Mouse (Mus musculus) embryonic facial prominence, embryonic 12.5 days (tissue): Measurements from ENCODE around the gene Hexdc. TPM values are rescaled to one million over a fixed set of nuclear protein-coding genes. Genes with fewer than 3 reads are reported as not detected.

Experiments used
- ATAC-seq: fragments of 200-750 bp; cut with Nextera tagmentation; 2 replicates; pipeline ENCODE4 v1.8.0; 2017; ENCODE audit not compliant: insufficient number of reproducible peaks, insufficient read depth, low FRiP score, low TSS enrichment
- H3K27ac ChIP-seq: fragments of 300-500 bp; sonication (generic); 2 replicates; pipeline ENCODE4 v1.5.1; 2016; ENCODE audit warnings: mild to moderate bottlenecking
- H3K27me3 ChIP-seq: fragments of 300-500 bp; sonication (generic); 2 replicates; pipeline ENCODE4 v1.6.1; 2016; ENCODE audit warnings: mild to moderate bottlenecking, moderate library complexity
- H3K36me3 ChIP-seq: fragments of 300-500 bp; sonication (generic); 2 replicates; pipeline ENCODE4 v1.6.1; 2016; ENCODE audit warnings: mild to moderate bottlenecking
- H3K4me1 ChIP-seq: fragments of 300-500 bp; sonication (generic); 2 replicates; pipeline ENCODE4 v1.6.1; 2016
- H3K4me2 ChIP-seq: fragments of 300-500 bp; sonication (generic); replicated peaks from 2 replicates; pipeline ENCODE4 v1.6.1; 2016; ENCODE audit warnings: mild to moderate bottlenecking, moderate library complexity
- H3K4me3 ChIP-seq: fragments of 300-500 bp; sonication (generic); 2 replicates; pipeline ENCODE4 v1.5.1; 2016; ENCODE audit warnings: mild to moderate bottlenecking
- H3K9ac ChIP-seq: fragments of 300-500 bp; sonication (generic); 2 replicates; pipeline ENCODE4 v1.6.1; 2016; ENCODE audit warnings: mild to moderate bottlenecking, moderate library complexity
- H3K9me3 ChIP-seq: fragments of 300-500 bp; sonication (generic); 2 replicates; pipeline ENCODE4 v1.6.1; 2016; ENCODE audit warnings: mild to moderate bottlenecking, moderate library complexity
- WGBS: fragments of 180-500 bp; shearing (Covaris S2); methylation state at CpG from one replicate; pipeline ENCODE4 v1.1.7; 2016; 5-methylcytosine and 5-hydroxymethylcytosine counted together
- polyA plus RNA-seq: library from polyadenylated mRNA; unstranded; fragments of >200 nt; fragmentation: Nextera tagmentation; extraction: Ambion mirVana; gene quantifications from 2 replicates; pipeline ENCODE4 v1.2.1, GENCODE M21; 2016

The Hexdc gene
- polyA plus RNA-seq, 1 experiment from 2014 or later = 10.4 TPM

DNA sequence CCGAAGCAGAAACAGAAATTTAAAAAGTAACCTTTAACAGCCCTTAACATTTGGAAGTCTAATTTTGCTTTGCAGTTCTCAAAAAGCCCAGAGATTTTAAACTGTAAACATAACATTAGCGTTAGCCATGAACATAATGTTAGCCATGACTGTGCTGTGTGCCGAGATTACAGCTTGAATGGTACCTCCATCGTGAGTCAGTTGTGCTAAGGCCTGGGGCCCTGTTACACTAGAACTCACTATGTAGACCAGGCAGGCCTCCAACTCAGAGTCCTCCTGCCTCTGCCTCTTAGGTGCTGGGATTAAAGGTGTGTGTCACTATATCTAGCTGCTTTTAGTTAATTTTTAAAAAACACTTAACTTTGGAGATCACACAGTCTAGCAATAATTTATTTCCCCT is 27.0 kb downstream of the Hexdc start:
- peaks cover 12% of the 10 kb centered on the region for H3K4me1 ChIP-seq

DNA sequence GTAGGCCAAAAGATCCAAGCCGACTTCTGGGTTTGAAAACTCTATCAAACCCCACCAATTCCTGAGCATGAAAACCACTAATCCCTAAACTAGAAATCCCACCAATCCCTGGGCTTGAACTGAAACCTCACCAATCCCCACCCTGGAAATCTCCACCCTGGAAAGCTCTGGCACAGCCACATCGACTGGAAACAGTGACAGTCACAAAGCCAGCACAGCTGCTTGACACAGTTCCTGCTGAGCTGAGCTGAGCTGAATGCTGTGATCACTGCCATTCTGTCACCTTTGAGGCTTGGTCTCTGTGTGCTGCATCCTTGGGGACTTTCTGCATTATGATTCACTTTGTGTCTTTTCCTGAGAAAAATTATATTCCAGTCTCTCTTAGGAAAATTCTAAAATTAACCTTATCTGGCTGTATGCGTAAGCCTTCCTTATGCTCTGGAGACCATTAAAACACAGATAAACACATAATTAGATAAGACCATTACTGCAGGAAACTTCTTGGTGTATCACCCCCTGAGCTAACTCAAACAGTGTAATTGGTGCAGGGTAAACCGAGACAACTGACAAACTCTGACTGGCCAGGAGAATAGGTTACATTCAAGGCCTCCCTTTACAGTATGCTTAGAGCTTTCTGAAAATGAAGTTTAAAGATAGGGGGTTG is 27.5 kb downstream of the Hexdc start:
- Histone ChIP-seq H3K36me3 (peaks cover 4% of the 10 kb centered on the region; the same call in 1 of the 2 replicates), H3K4me2 (no peak overlapping the region), H3K4me3 (no peak overlapping the region), H3K27ac (no peak overlapping the region), H3K9ac (no peak overlapping the region), H3K4me1 (peaks cover 12% of the 10 kb centered on the region), H3K9me3 (no peaks in the 10 kb centered on the region), H3K27me3 (no peaks in the 10 kb centered on the region)
- WGBS = 49% methylated on average over 4 of the region's 4 CpGs
- ATAC-seq = no peak

More for the DNA sequence above, 27.0 kb downstream of the Hexdc start:
- H3K27ac ChIP-seq = no peak overlapping the region
- no peak overlapping the region for H3K4me3 ChIP-seq
- H3K27me3 ChIP-seq = no peaks in the 10 kb centered on the region
- no peak overlapping the region for H3K4me2 ChIP-seq
- peaks cover 10% of the 10 kb centered on the region; the same call in 1 of the 2 replicates for H3K36me3 ChIP-seq
- H3K9me3 ChIP-seq = no peaks in the 10 kb centered on the region
- H3K9ac ChIP-seq = no peak overlapping the region
- WGBS = 79% methylated on average over 4 of the region's 4 CpGs
- ATAC-seq = no peak

DNA sequence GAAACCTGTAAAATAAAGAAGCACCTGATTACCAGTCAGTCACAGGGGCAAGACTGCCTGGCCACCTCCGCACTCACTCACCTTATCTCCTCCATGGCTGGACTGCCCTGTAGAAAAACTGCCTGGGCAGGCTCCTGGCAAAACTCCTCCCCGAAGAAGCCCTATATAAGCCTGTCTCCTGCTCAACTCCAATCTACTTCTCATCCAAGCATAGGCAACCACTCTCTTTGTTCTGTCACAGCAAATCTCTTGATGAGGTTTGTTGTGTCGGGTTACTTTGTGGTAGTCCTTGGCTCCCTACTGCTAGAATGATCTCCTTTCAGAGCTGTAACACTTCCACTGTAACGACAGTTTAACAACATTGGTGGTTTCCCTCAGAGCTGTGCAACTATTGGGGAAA is 28.5 kb downstream of the Hexdc start:
- no peak overlapping the region for H3K4me3 ChIP-seq
- H3K4me1 ChIP-seq = peaks cover 11% of the 10 kb centered on the region
- H3K4me2 ChIP-seq = no peak overlapping the region
- no peak overlapping the region for H3K9ac ChIP-seq
- no peaks in the 10 kb centered on the region for H3K9me3 ChIP-seq
- 39% methylated on average over 4 of the region's 4 CpGs for WGBS
- H3K36me3 ChIP-seq = no peaks in the 10 kb centered on the region
- H3K27ac ChIP-seq = no peak overlapping the region
- no peaks in the 10 kb centered on the region for H3K27me3 ChIP-seq
- ATAC-seq = no peak

DNA sequence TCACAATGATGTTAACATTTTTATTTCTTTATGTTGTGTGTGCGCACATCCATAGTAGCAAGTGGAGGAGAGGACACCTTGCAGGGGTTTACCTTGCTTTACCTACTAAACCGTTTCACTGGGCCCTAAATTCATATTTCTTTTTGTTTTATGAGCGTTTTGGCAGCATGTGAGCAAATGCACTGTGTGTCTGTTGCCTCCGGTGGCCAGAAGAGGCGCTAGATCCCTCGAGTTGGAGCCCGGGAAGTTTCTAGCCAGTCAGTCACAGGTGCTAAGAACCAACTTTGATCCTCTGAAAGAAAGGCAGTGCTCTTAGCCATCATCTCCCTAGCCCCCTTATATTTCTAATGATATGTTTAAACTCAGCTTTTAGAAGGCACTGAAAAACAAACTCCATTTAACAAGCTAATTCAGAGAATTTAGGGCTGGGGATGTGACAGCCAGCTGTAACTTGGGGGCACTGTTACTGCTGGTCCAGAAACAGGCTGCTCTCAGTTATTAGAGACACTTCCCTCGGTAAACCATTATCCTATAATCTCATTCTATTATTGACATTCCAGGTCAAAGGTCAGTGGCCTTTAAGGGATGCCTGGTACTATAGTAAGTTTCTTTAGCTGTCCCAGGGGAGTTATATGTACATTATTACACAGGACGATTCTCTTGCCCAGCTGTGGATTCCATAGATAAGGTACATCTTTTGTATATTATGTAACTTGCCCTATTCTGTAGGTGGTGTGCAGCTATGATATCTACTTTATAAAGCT is 31.4 kb downstream of the Hexdc start:
- H3K4me3 ChIP-seq = peak overlapping the region; percentile 76; the same call in 1 of the 2 replicates
- WGBS = 26% methylated on average over 9 of the region's 9 CpGs
- H3K9ac ChIP-seq = 0 out of 2 replicates have a peak overlapping the region, but pooled peaks have one; percentile 54
- H3K4me2 ChIP-seq = peak overlapping the region; percentile 54
- no peaks in the 10 kb centered on the region for H3K27me3 ChIP-seq
- peaks cover 7% of the 10 kb centered on the region; the same call in 1 of the 2 replicates for H3K4me1 ChIP-seq
- no peak for ATAC-seq
- 0 out of 2 replicates have a peak, but pooled peaks cover 14% of the 10 kb centered on the region for H3K36me3 ChIP-seq
- peak overlapping the region; percentile 99 for H3K27ac ChIP-seq
- no peaks in the 10 kb centered on the region for H3K9me3 ChIP-seq

DNA sequence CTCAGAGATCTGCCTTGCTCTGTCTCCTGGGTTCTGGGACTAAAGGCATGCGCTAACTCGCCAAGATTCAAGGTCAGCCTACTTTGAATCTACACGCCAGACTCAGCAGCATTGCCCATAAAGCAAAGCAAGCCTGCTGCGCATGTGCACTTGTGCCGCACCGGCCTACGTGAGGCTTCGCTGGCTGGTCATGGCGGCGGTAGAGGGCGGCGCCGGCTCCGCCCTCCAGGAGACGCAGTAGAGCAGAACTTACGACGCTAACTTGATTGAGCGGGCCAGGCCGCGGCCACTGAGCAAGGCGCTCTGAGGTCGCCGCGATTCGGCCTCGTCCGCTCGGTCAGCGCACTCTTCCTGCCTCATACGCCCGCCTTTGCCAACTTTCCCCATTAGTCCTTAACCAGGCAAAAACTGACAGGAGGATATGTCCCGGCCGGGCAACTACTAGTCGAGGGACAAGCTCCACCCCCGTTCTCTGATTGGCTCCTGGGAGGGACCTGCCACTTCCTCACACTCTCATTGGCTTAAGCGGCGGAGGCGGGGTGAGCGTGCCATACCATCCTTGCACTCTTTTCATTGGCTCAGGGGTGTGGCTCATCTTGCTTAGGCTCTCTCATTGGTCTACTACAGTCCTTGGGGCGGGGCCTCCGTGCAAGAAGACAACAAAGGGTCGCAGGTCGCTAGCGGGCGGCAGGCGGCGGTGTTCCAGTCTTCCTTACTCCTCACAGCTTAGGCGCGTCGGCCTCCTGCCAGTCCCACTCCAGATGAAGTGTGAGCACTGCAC is 32.5 kb downstream of the Hexdc start, which contains the start of gene Narf:
Gene Narf (plus strand): TSS at position 690 of the 781 bp plus-strand sequence.
- Histone ChIP-seq H3K4me3 (peak within 1 kb of the TSS; percentile 76), H3K36me3 (peaks cover 17% of the 10 kb centered on the region; the same call in 1 of the 2 replicates), H3K27me3 (no peaks in the 10 kb centered on the region), H3K4me2 (peak within 1 kb of the TSS; percentile 54), H3K9ac (peak within 1 kb of the TSS; percentile 78), H3K4me1 (peaks cover 7% of the 10 kb centered on the region; the same call in 1 of the 2 replicates), H3K27ac (peak within 1 kb of the TSS; percentile 99), H3K9me3 (no peaks in the 10 kb centered on the region)
- peak; percentile 99 for ATAC-seq
- WGBS = under 1% methylated on average over 50 of the region's 50 CpGs

DNA sequence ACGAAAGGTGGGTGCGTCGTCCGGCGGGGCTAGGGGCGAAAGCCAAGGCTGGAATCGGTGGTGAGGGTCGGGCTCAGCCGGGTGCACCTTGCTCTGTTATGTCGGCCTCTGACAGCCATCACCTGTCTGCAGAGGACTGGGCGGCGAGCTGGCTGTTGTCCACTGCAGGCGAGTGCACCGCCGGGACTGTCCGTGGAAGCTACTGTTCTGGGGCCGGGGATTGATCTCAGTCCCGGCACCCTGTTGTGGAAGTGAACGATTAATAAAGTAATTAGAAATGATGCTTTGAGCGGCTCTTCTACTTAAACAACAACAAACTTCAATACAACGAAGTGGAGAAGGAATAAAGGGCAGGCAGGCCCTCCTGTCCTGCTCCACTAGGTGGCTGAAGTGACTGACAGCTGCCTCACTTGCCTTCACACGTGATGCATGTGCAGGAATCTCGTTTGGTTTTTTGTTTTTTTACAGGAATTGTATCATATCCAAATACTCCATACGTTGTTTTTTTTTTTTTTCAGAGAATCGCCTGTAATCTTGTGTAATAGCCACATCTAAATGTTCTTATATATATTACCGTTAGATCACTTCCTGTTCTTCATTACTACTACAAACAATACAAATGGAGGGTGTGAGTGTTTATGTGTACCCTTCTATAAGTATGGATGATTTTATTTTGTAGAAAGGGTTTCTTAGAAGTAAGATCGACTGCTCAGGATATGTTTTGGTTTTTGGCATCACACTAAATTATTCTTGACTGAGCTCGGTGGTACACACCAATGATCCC is 33.3 kb downstream of the Hexdc start:
- Histone ChIP-seq H3K27me3 (no peaks in the 10 kb centered on the region), H3K4me1 (peaks cover 7% of the 10 kb centered on the region; the same call in 1 of the 2 replicates), H3K9me3 (no peaks in the 10 kb centered on the region), H3K4me3 (peak overlapping the region; percentile 76), H3K27ac (peak overlapping the region; percentile 93), H3K9ac (peak overlapping the region; percentile 78), H3K4me2 (peak overlapping the region; percentile 54), H3K36me3 (peaks cover 25% of the 10 kb centered on the region)
- ATAC-seq = no peak
- 5% methylated on average over 28 of the region's 28 CpGs for WGBS

DNA sequence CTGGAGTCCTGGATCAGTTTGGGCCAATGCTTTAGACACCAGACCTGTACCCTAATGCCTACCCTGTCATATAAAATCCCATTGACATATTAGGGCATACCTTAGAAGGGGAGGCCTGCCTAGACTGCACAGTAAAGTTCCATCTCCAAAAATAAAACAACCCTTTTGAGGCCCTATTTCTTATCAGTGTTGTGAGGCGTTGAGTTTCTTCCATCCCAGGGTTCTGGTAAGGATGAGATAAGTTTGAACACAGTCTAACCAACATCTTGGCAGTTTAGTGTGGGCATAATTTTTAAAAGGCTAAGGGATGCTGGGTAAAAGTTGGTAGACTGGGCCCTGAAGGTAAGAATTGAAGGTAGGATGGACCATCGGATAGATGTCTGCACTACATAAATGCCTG is 35.4 kb downstream of the Hexdc start:
- no peaks in the 10 kb centered on the region for H3K9me3 ChIP-seq
- 91% methylated on average over 2 of the region's 2 CpGs for WGBS
- H3K4me3 ChIP-seq = no peak overlapping the region
- H3K4me1 ChIP-seq = peaks cover 7% of the 10 kb centered on the region; the same call in 1 of the 2 replicates
- H3K9ac ChIP-seq = no peak overlapping the region
- H3K36me3 ChIP-seq = peaks cover 45% of the 10 kb centered on the region
- H3K27me3 ChIP-seq = no peaks in the 10 kb centered on the region
- no peak for ATAC-seq
- H3K4me2 ChIP-seq = no peak overlapping the region
- H3K27ac ChIP-seq = no peak overlapping the region

DNA sequence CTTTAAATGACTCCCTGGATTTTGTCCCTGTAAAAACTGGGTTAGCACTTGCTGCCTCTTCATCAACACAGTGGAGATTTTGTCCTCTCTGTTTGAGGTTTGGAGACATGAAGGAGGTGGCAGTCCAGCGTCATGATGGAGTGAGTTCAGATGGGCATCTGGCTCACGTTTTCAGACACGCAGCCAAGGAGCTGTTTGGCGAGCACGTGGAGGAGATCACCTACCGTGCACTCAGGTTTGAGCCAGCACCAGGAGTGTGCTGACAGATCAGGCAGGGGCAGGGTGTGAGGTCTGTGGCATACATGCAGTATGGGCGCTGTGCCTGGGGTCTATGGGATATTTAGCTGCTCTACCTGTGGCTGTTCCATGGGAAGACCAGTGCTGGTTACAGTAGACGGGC is 46.0 kb downstream of the Hexdc start:
- H3K27me3 ChIP-seq = no peaks in the 10 kb centered on the region
- peaks cover 96% of the 10 kb centered on the region for H3K36me3 ChIP-seq
- WGBS = 88% methylated on average over 8 of the region's 8 CpGs
- no peak overlapping the region for H3K4me2 ChIP-seq
- no peak overlapping the region for H3K9ac ChIP-seq
- H3K4me3 ChIP-seq = no peak overlapping the region
- H3K27ac ChIP-seq = no peak overlapping the region
- no peak for ATAC-seq
- H3K9me3 ChIP-seq = no peaks in the 10 kb centered on the region
- H3K4me1 ChIP-seq = no peaks in the 10 kb centered on the region

DNA sequence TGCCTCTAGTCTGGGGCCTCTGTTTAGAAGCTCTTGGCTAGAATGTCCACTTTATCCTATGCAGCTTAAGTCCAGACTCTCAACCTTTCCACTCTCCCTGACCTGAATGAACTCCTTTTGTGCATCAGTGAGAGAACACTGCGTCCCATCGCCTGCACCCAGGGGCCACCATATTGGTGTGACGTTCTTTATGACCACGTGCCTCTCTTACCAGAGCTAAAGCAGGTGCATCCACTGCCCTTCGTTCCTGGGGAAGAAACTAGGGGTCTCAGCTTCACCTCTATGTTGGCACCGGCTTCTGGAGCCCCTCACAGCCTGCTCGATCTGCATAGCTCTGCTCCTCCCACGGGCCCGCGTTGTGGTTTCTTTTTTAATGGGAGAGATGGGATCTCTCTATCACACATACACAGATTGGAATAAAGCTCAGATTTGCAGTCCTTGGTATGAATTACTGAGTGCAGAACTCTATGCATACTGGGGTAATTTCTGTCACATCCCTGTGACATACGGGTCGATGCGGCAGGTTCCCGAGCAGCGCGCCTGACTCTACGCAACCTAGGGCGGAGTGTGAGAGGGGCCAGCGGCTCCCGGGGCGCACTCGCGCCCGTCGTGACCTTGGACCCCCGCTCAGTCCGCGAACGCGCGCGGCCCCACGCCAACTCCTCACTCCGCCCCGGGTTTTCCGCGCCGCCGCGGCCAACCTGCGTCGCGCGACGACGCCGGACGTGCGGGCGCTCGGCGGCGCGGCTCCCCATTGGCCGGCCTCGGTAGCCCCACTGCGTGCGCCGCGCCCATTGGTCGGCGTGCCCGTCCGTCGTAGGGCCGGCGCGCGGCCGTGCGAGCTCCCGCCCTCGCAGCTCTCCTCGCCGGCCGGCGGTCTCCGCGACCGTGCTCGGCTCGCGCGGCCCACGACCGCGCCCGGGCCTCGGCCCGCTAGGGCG is 55.2 kb downstream of the Hexdc start, which contains the start of gene Foxk2:
Gene Foxk2 (plus strand): TSS at position 831 of the 941 bp plus-strand sequence.
- WGBS = under 1% methylated on average over 90 of the region's 91 CpGs
- peak within 1 kb of the TSS; percentile 74 for H3K27ac ChIP-seq
- peak within 1 kb of the TSS; percentile 99 for H3K4me3 ChIP-seq
- peak within 1 kb of the TSS; percentile 99 for H3K9ac ChIP-seq
- H3K9me3 ChIP-seq = no peaks in the 10 kb centered on the region
- peaks cover 17% of the 10 kb centered on the region for H3K4me1 ChIP-seq
- H3K27me3 ChIP-seq = no peaks in the 10 kb centered on the region
- H3K4me2 ChIP-seq = peak within 1 kb of the TSS; percentile 95
- peaks cover 36% of the 10 kb centered on the region for H3K36me3 ChIP-seq
- ATAC-seq = peak; percentile 96
